Mouse (Mus musculus): ENCODE measurements at regions not wholly inside any gene's neighbourhood (a gene's known extent, or its start where the extent isn't known, plus 50 kb on each side); places are given as distances from the start of the nearest gene placed in this dataset.
A peak's percentile ranks its signal among the peaks of the same experiment; 100 is the strongest.

DNA sequence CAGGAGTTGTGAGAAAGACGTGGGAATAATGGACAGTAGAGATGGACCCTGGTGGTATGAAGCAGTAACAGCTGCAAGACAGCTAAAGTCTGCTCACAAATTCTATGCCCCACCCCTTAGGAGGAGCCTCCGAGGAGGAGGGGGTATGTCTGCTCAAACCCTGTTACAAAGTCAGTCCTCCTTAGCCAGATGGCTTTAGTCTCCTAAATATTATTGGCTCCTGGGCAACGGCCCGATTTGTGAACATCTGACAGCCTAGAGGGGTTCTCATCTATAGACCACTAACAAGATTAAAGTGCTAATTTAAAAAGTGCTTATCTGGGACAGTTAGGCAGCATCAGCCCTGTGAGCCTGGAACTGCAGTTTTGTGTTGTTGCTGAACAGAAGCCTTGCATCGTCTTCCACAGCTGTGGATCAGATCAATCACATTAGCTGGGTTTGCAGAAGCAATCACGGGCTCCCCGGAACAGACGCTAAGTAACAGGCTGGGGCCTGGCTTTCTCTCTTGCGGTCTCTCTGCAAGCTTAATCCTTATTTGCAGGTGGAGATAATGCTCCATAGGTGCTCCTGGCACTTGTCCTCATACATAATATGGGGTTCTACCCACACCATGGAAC, 339.3 kb downstream of the Rnf144a start:
- H3K4me2 ChIP-seq (replicated peaks; ENCODE audit: low read depth): no peak overlapping the region
- no peaks in the 10 kb centered on the region for H3K27me3 ChIP-seq (ENCODE audit: control insufficient read depth, insufficient read depth, low read length)
- WGBS: 27% methylated on average over 9 of the region's 9 CpGs
- TF ChIP-seq CTCF (IDR thresholded peaks at IDR 0.05; ENCODE audit: low read depth) (0 out of 2 replicates have a peak, but pooled peaks have one; percentile 14), EP300 (optimal IDR thresholded peaks at IDR 0.05) (no peak)
- no peak overlapping the region for H3K4me3 ChIP-seq (ENCODE audit: low read depth, low read length)
- no peak for DNase-seq (ENCODE audit: low spot score)
- no peak overlapping the region for H3K9ac ChIP-seq (ENCODE audit: low read length)
- ATAC-seq (ENCODE audit: low FRiP score, low TSS enrichment): no peak
- H3K27ac ChIP-seq (replicated peaks): no peak overlapping the region
- no peaks in the 10 kb centered on the region for H3K4me1 ChIP-seq (replicated peaks; ENCODE audit: control insufficient read depth, insufficient read depth)
- no peaks in the 10 kb centered on the region for H3K36me3 ChIP-seq (ENCODE audit: control insufficient read depth, insufficient read depth, low read length)
- H3K9me3 ChIP-seq (ENCODE audit: control insufficient read depth, low read length): no peaks in the 10 kb centered on the region

DNA sequence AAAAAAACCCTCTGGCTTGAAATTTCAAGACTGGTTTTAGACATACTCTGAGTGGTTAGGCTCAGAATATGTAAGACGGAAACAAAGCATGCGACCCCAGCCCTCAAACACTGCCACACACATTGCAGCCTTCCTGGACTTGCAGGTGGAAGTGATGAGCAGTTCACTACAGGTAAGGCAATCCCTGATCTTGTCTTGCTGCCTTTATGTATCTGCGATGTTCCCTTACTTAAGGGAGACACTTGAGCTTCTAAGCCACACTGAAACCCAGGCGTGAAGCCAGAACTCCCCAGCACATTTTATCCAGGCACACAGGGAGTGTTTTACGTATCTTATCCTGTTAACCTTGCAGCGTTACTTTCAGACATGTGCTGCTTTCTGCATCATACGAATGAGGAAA, 342.9 kb downstream of the Rnf144a start:
- no peak for ATAC-seq (ENCODE audit: low FRiP score, low TSS enrichment)

GRCm38 (mm10) chr12:26071610-26072009, 343.4 kb downstream of the Rnf144a start:
- TF ChIP-seq CTCF (IDR thresholded peaks at IDR 0.05; ENCODE audit: low read depth): peak; percentile 88
- no peak for TF ChIP-seq EP300 (optimal IDR thresholded peaks at IDR 0.05)
- peak; percentile 57 for DNase-seq (ENCODE audit: low spot score)
- no peak overlapping the region for H3K27ac ChIP-seq (replicated peaks)
- H3K4me1 ChIP-seq (replicated peaks; ENCODE audit: control insufficient read depth, insufficient read depth): no peaks in the 10 kb centered on the region
- H3K36me3 ChIP-seq (ENCODE audit: control insufficient read depth, insufficient read depth, low read length): no peaks in the 10 kb centered on the region
- ATAC-seq (ENCODE audit: low FRiP score, low TSS enrichment): 0 out of 2 replicates have a peak, but pooled peaks have one; percentile 38
- WGBS: 4% methylated on average over 3 of the region's 3 CpGs
- H3K9ac ChIP-seq (ENCODE audit: low read length): no peak overlapping the region
- H3K4me3 ChIP-seq (ENCODE audit: low read depth, low read length): no peak overlapping the region
- no peaks in the 10 kb centered on the region for H3K9me3 ChIP-seq (ENCODE audit: control insufficient read depth, low read length)
- H3K4me2 ChIP-seq (replicated peaks; ENCODE audit: low read depth): no peak overlapping the region
- no peaks in the 10 kb centered on the region for H3K27me3 ChIP-seq (ENCODE audit: control insufficient read depth, insufficient read depth, low read length)

More for the DNA sequence above, 342.9 kb downstream of the Rnf144a start:
- Histone ChIP-seq H3K4me2 (replicated peaks; ENCODE audit: low read depth) (no peak overlapping the region), H3K4me3 (ENCODE audit: low read depth, low read length) (no peak overlapping the region), H3K36me3 (ENCODE audit: control insufficient read depth, insufficient read depth, low read length) (no peaks in the 10 kb centered on the region), H3K27ac (replicated peaks) (no peak overlapping the region), H3K27me3 (ENCODE audit: control insufficient read depth, insufficient read depth, low read length) (no peaks in the 10 kb centered on the region), H3K4me1 (replicated peaks; ENCODE audit: control insufficient read depth, insufficient read depth) (no peaks in the 10 kb centered on the region), H3K9me3 (ENCODE audit: control insufficient read depth, low read length) (no peaks in the 10 kb centered on the region), H3K9ac (ENCODE audit: low read length) (no peak overlapping the region)
- DNase-seq (ENCODE audit: low spot score): no peak
- WGBS: 74% methylated on average over 7 of the region's 7 CpGs
- TF ChIP-seq CTCF (IDR thresholded peaks at IDR 0.05; ENCODE audit: low read depth) (no peak), EP300 (optimal IDR thresholded peaks at IDR 0.05) (no peak)

DNA sequence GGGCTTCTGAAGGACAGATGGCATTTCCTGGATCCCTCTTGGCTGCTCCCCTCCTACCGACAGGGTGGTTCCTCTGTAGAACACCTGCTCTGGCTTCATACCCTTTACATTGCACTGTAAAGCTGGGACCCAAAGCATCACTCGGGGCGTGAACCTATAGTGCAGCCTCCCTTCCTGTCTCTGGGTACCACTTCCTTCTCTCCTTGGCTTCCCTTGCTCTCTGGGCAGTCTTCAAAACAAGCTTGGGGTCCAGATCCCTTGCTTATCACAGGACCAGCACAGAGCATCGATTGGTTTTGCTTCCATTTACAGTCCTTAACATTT, 346.4 kb downstream of the Rnf144a start:
- WGBS: 42% methylated on average over 4 of the region's 4 CpGs
- Histone ChIP-seq H3K4me1 (replicated peaks; ENCODE audit: control insufficient read depth, insufficient read depth) (no peaks in the 10 kb centered on the region), H3K36me3 (ENCODE audit: control insufficient read depth, insufficient read depth, low read length) (no peaks in the 10 kb centered on the region), H3K9ac (ENCODE audit: low read length) (no peak overlapping the region), H3K4me2 (replicated peaks; ENCODE audit: low read depth) (no peak overlapping the region; the same call in 1 of the 2 replicates), H3K4me3 (ENCODE audit: low read depth, low read length) (no peak overlapping the region), H3K9me3 (ENCODE audit: control insufficient read depth, low read length) (no peaks in the 10 kb centered on the region), H3K27me3 (ENCODE audit: control insufficient read depth, insufficient read depth, low read length) (no peaks in the 10 kb centered on the region), H3K27ac (replicated peaks) (no peak overlapping the region)
- ATAC-seq (ENCODE audit: low FRiP score, low TSS enrichment) (no peak), DNase-seq (ENCODE audit: low spot score) (no peak)
- TF ChIP-seq EP300 (optimal IDR thresholded peaks at IDR 0.05) (no peak), CTCF (IDR thresholded peaks at IDR 0.05; ENCODE audit: low read depth) (no peak)

GRCm38 (mm10) chr12:26067866-26068684, 347.0 kb downstream of the Rnf144a start:
- H3K27me3 ChIP-seq (ENCODE audit: control insufficient read depth, insufficient read depth, low read length): no peaks in the 10 kb centered on the region
- DNase-seq (ENCODE audit: low spot score) (peak; percentile 19), ATAC-seq (ENCODE audit: low FRiP score, low TSS enrichment) (no peak)
- no peaks in the 10 kb centered on the region for H3K4me1 ChIP-seq (replicated peaks; ENCODE audit: control insufficient read depth, insufficient read depth)
- peak overlapping the region; percentile 45; the same call in 1 of the 2 replicates for H3K9ac ChIP-seq (ENCODE audit: low read length)
- H3K4me3 ChIP-seq (ENCODE audit: low read depth, low read length): no peak overlapping the region
- peak overlapping the region; percentile 41 for H3K4me2 ChIP-seq (replicated peaks; ENCODE audit: low read depth)
- H3K36me3 ChIP-seq (ENCODE audit: control insufficient read depth, insufficient read depth, low read length): no peaks in the 10 kb centered on the region
- 15% methylated on average over 24 of the region's 24 CpGs for WGBS
- H3K27ac ChIP-seq (replicated peaks): no peak overlapping the region
- TF ChIP-seq CTCF (IDR thresholded peaks at IDR 0.05; ENCODE audit: low read depth) (no peak), EP300 (optimal IDR thresholded peaks at IDR 0.05) (no peak)
- no peaks in the 10 kb centered on the region for H3K9me3 ChIP-seq (ENCODE audit: control insufficient read depth, low read length)

DNA sequence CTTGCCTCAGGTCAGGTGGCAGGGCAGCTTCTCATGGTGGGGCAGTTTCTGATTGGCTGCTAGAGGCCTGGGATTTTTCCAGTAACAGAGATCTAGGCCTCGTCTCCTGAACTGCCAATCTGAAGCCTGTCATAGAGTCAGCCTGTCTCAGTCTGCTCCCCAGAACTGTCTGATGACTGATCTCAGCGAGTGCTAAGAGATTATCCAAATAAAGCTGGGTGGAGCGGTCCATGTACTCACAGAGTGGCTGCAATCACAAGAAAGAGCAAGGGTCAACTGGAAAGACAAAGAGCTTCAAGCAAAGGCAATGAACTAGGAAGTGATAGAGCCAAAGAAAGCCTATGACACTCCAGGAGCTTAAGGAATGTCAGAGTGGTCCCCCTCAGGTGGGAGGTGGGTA, 354.7 kb downstream of the Rnf144a start:
- no peaks in the 10 kb centered on the region for H3K9me3 ChIP-seq (ENCODE audit: control insufficient read depth, low read length)
- H3K9ac ChIP-seq (ENCODE audit: low read length): no peak overlapping the region
- TF ChIP-seq EP300 (optimal IDR thresholded peaks at IDR 0.05) (no peak), CTCF (IDR thresholded peaks at IDR 0.05; ENCODE audit: low read depth) (no peak)
- H3K4me3 ChIP-seq (ENCODE audit: low read depth, low read length): no peak overlapping the region
- WGBS: 35% methylated on average over 3 of the region's 3 CpGs
- no peaks in the 10 kb centered on the region for H3K36me3 ChIP-seq (ENCODE audit: control insufficient read depth, insufficient read depth, low read length)
- H3K4me1 ChIP-seq (replicated peaks; ENCODE audit: control insufficient read depth, insufficient read depth): no peaks in the 10 kb centered on the region
- DNase-seq (ENCODE audit: low spot score): no peak
- no peak for ATAC-seq (ENCODE audit: low FRiP score, low TSS enrichment)
- no peak overlapping the region for H3K4me2 ChIP-seq (replicated peaks; ENCODE audit: low read depth)
- no peaks in the 10 kb centered on the region for H3K27me3 ChIP-seq (ENCODE audit: control insufficient read depth, insufficient read depth, low read length)
- no peak overlapping the region for H3K27ac ChIP-seq (replicated peaks)

Measured in stomach, postnatal 0 days (tissue).